Mouse (Mus musculus) midbrain, postnatal 0 days (tissue): ENCODE data around the gene Arid1b. TPM values are rescaled to one million over a fixed set of nuclear protein-coding genes. Genes with fewer than 3 reads are reported as not detected.

Experiments
- ATAC-seq: fragments of 200-750 bp; cut with Nextera tagmentation; 2 replicates; pipeline ENCODE4 v1.8.0; 2017; ENCODE audit warnings: moderate number of reproducible peaks, mild to moderate bottlenecking, moderate TSS enrichment, moderate library complexity; ENCODE audit not compliant: low FRiP score
- DNase-seq: peaks from one replicate; pipeline ENCODE4 v3.0.0-alpha.2; 2015; ENCODE audit warnings: low spot score
- H3K27ac ChIP-seq: fragments of 300-500 bp; sonication (generic); 2 replicates; pipeline ENCODE4 v1.5.1; 2014; ENCODE audit warnings: low read depth, mild to moderate bottlenecking, low read length, mixed read lengths
- H3K27me3 ChIP-seq: fragments of 300-500 bp; sonication (generic); 2 replicates; pipeline ENCODE4 v1.6.1; 2014; ENCODE audit warnings: low read length, control low read depth, mixed read lengths; ENCODE audit not compliant: insufficient read depth
- H3K36me3 ChIP-seq: fragments of 300-500 bp; sonication (generic); 2 replicates; pipeline ENCODE4 v1.6.1; 2014; ENCODE audit warnings: low read length, control low read depth, mixed read lengths; ENCODE audit not compliant: insufficient read depth
- H3K4me1 ChIP-seq: fragments of 300-500 bp; sonication (generic); 2 replicates; pipeline ENCODE4 v1.6.1; 2014; ENCODE audit warnings: mild to moderate bottlenecking, control low read depth, antibody characterized with exemption, low read length, mixed read lengths; ENCODE audit not compliant: insufficient read depth
- H3K4me2 ChIP-seq: fragments of 300-500 bp; sonication (generic); 2 replicates; pipeline ENCODE4 v1.6.1; 2014; ENCODE audit warnings: low read depth, mild to moderate bottlenecking, low read length, mixed read lengths; ENCODE audit not compliant: poor library complexity, severe bottlenecking
- H3K4me3 ChIP-seq: fragments of 300-500 bp; sonication (generic); 2 replicates; pipeline ENCODE4 v1.5.1; 2014; ENCODE audit warnings: low read depth, mild to moderate bottlenecking, low read length, moderate library complexity
- H3K9ac ChIP-seq: fragments of 300-500 bp; sonication (generic); replicated peaks from 2 replicates; pipeline ENCODE4 v1.6.1; 2014; ENCODE audit warnings: mild to moderate bottlenecking, low read length, moderate library complexity, mixed read lengths; ENCODE audit not compliant: poor library complexity, severe bottlenecking
- H3K9me3 ChIP-seq: fragments of 300-500 bp; sonication (generic); 2 replicates; pipeline ENCODE4 v1.6.1; 2016; ENCODE audit warnings: low read length, control low read depth
- CTCF ChIP-seq: IDR thresholded peaks from 2 replicates; pipeline ENCODE4 v1.5.1; 2016; ENCODE audit warnings: antibody characterized with exemption, mild to moderate bottlenecking
- WGBS: fragments of 180-500 bp; shearing (Covaris S2); extraction: QIAGEN DNeasy Blood & Tissue Kit; methylation state at CpG from one replicate; pipeline ENCODE4 v1.1.7; 2014; 5-methylcytosine and 5-hydroxymethylcytosine counted together
- polyA plus RNA-seq: library from polyadenylated mRNA; unstranded; fragments of >200 nt; fragmentation: Nextera tagmentation; extraction: Ambion mirVana; gene quantifications from 2 replicates; pipeline ENCODE4 v1.2.1, GENCODE M21; 2015
- total RNA-seq: library from RNA; depleted of rRNA; stranded (reverse); fragments of >200 nt; gene quantifications from 2 replicates; pipeline ENCODE4 v1.2.3, GENCODE M21; 2014

The Arid1b gene
- total and polyA plus RNA-seq, 2 experiments from 2014 or later, result 11.9 to 73.3 TPM

GRCm38 (mm10) chr17:5280499-5281053, 286.4 kb downstream of the Arid1b start:
- 74% methylated on average over 4 of the region's 4 CpGs for WGBS
- Histone ChIP-seq H3K4me2 (no peak overlapping the region), H3K36me3 (0 out of 2 replicates have a peak, but pooled peaks cover 6% of the 10 kb centered on the region), H3K9ac (no peak overlapping the region), H3K9me3 (no peaks in the 10 kb centered on the region), H3K27me3 (no peaks in the 10 kb centered on the region), H3K4me1 (peaks cover under 1% of the 10 kb centered on the region), H3K4me3 (no peak overlapping the region), H3K27ac (no peak overlapping the region)
- DNase-seq (no peak), ATAC-seq (no peak)
- TF ChIP-seq CTCF, result no peak

- H3K4me3 ChIP-seq, result no peak overlapping the region
- H3K27me3 ChIP-seq, result no peaks in the 10 kb centered on the region
- H3K9ac ChIP-seq, result no peak overlapping the region
- H3K4me1 ChIP-seq, result peaks cover 14% of the 10 kb centered on the region
- no peak overlapping the region for H3K4me2 ChIP-seq
- 62% methylated on average over 10 of the region's 10 CpGs for WGBS
- DNase-seq, result peak; percentile 74
- ATAC-seq, result no peak
- 0 out of 2 replicates have a peak, but pooled peaks cover 3% of the 10 kb centered on the region for H3K36me3 ChIP-seq
- H3K27ac ChIP-seq, result no peak overlapping the region
- no peak for TF ChIP-seq CTCF
- no peaks in the 10 kb centered on the region for H3K9me3 ChIP-seq
Observed at GRCm38 (mm10) chr17:5284783-5285182, 290.7 kb downstream of the Arid1b start.

- Histone ChIP-seq H3K9ac (no peak overlapping the region), H3K9me3 (no peaks in the 10 kb centered on the region), H3K4me1 (peaks cover 14% of the 10 kb centered on the region), H3K36me3 (peaks cover 1% of the 10 kb centered on the region), H3K27me3 (no peaks in the 10 kb centered on the region), H3K4me2 (no peak overlapping the region), H3K4me3 (no peak overlapping the region), H3K27ac (no peak overlapping the region)
- no peak for TF ChIP-seq CTCF
- DNase-seq (no peak), ATAC-seq (no peak; the same call in 1 of the 2 replicates)
- 53% methylated on average over 13 of the region's 13 CpGs for WGBS
Observed at GRCm38 (mm10) chr17:5285877-5286440, 291.8 kb downstream of the Arid1b start.

GRCm38 (mm10) chr17:5286571-5287209, 292.6 kb downstream of the Arid1b start:
- Histone ChIP-seq H3K9ac (no peak overlapping the region), H3K36me3 (peaks cover 8% of the 10 kb centered on the region), H3K4me1 (peaks cover 14% of the 10 kb centered on the region), H3K4me2 (no peak overlapping the region), H3K9me3 (no peaks in the 10 kb centered on the region), H3K27me3 (no peaks in the 10 kb centered on the region), H3K4me3 (no peak overlapping the region), H3K27ac (no peak overlapping the region)
- DNase-seq (peak; percentile 88), ATAC-seq (peak; percentile 28; the same call in 1 of the 2 replicates)
- WGBS, result 49% methylated on average over 15 of the region's 15 CpGs
- TF ChIP-seq CTCF, result no peak

- H3K4me3 ChIP-seq, result no peak overlapping the region
- DNase-seq (no peak), ATAC-seq (no peak)
- H3K4me1 ChIP-seq, result peaks cover 14% of the 10 kb centered on the region
- no peaks in the 10 kb centered on the region for H3K9me3 ChIP-seq
- H3K27me3 ChIP-seq, result no peaks in the 10 kb centered on the region
- no peak overlapping the region for H3K9ac ChIP-seq
- 69% methylated on average over 4 of the region's 4 CpGs for whole genome bisulfite sequencing
- no peak overlapping the region for H3K27ac ChIP-seq
- H3K4me2 ChIP-seq, result no peak overlapping the region
- no peak for TF ChIP-seq CTCF
- peaks cover 9% of the 10 kb centered on the region for H3K36me3 ChIP-seq
Observed at GRCm38 (mm10) chr17:5287210-5287591, 293.1 kb downstream of the Arid1b start.

GRCm38 (mm10) chr17:5287641-5288040, 293.5 kb downstream of the Arid1b start:
- H3K4me2 ChIP-seq, result no peak overlapping the region
- H3K27ac ChIP-seq, result no peak overlapping the region
- peaks cover 14% of the 10 kb centered on the region for H3K4me1 ChIP-seq
- H3K27me3 ChIP-seq, result no peaks in the 10 kb centered on the region
- H3K9ac ChIP-seq, result no peak overlapping the region
- peaks cover 9% of the 10 kb centered on the region for H3K36me3 ChIP-seq
- H3K4me3 ChIP-seq, result no peak overlapping the region
- no peak for TF ChIP-seq CTCF
- DNase-seq (no peak), ATAC-seq (no peak)
- H3K9me3 ChIP-seq, result no peaks in the 10 kb centered on the region
- WGBS, result 71% methylated on average over 9 of the region's 9 CpGs
